ENCODE assay signal across 8 mouse cellular contexts in genomic region chrX:7375322-7375715, GRCm38 (mm10). TPM values are rescaled to one million over a fixed set of nuclear protein-coding genes. Genes with fewer than 3 reads are reported as not detected.
DNase-seq lines count a peak whose midpoint lies in the region; ATAC-seq and TF ChIP-seq lines count a peak whose summit lies in the region.

No protein-coding gene starts in this region.

- H3K9ac ChIP-seq in MEL (ENCODE audit: control insufficient read depth, low read depth, low read length, poor library complexity, severe bottlenecking), result peak overlapping the region; percentile 89
- H3K9ac ChIP-seq in forebrain, postnatal 0 days, result peak overlapping the region; percentile 68

- WGBS in kidney, adult 2 months, result 0% methylated on average over 8 of the region's 40 CpGs
- WGBS in forebrain, postnatal 0 days, result 31% methylated on average over 28 of the region's 40 CpGs

- peak overlapping the region; percentile 21 for H3K27ac ChIP-seq in kidney, adult 2 months (ENCODE audit: insufficient read depth, low read depth, low read length)
- H3K27ac ChIP-seq in MEL (ENCODE audit: control insufficient read depth, low read depth, low read length), result peak overlapping the region; percentile 87
- H3K27ac ChIP-seq in forebrain, postnatal 0 days (ENCODE audit: low read depth, low read length), result peak overlapping the region; percentile 85

- H3K36me3 ChIP-seq in kidney, adult 2 months (ENCODE audit: control insufficient read depth, insufficient read depth, low read length), result no peaks in the 10 kb centered on the region
- peaks cover 0 to 3% of the 10 kb centered on the region in 2 experiments; a peak in 1 of 4 replicates for H3K36me3 ChIP-seq in MEL (ENCODE audit: control insufficient read depth in 1 of 2, insufficient read depth in 2 of 2, low read length in 2 of 2)
- no peaks in the 10 kb centered on the region for H3K36me3 ChIP-seq in forebrain, postnatal 0 days (ENCODE audit: insufficient read depth)

- TF ChIP-seq CTCF in kidney, adult 2 months (conservative IDR thresholded peaks at IDR 0.05; ENCODE audit: insufficient read depth, insufficient read length, low read depth, low read length), result no peak
- no peak for TF ChIP-seq CTCF in MEL (IDR thresholded peaks at IDR 0.05 in 2 of 3, conservative IDR thresholded peaks at IDR 0.05 in 1 of 3; ENCODE audit: control insufficient read depth in 1 of 3, insufficient read depth in 1 of 3, low read depth in 2 of 3, low read length in 3 of 3, poor library complexity in 1 of 3, severe bottlenecking in 1 of 3)
- TF ChIP-seq CTCF in forebrain, postnatal 0 days (IDR thresholded peaks at IDR 0.05; ENCODE audit: low read depth), result no peak

- TF ChIP-seq EP300 in MEL (IDR thresholded peaks at IDR 0.05; ENCODE audit: low read depth in 1 of 2, low read length in 2 of 2), result no peak

- no peak for TF ChIP-seq RAD21 in MEL (IDR thresholded peaks at IDR 0.05; ENCODE audit: low read depth, low read length)

- H3K79me2 ChIP-seq in MEL (ENCODE audit: control insufficient read depth, insufficient read depth, low read length, poor library complexity), result peaks cover 10% of the 10 kb centered on the region; the same call in 1 of the 2 replicates

- H3K4me3 ChIP-seq in kidney, adult 2 months (ENCODE audit: insufficient read depth, low read depth, low read length), result peak overlapping the region; percentile 67
- peak overlapping the region; percentile 77 to 94 for H3K4me3 ChIP-seq in MEL (ENCODE audit: control insufficient read depth in 1 of 2, insufficient read depth in 1 of 2, low read depth in 2 of 2, low read length in 2 of 2)
- peak overlapping the region; percentile 50 for H3K4me3 ChIP-seq in forebrain, postnatal 0 days (ENCODE audit: low read depth, low read length)

- ATAC-seq in forebrain, postnatal 0 days, result peak; percentile 42
- peak; percentile 47 for ATAC-seq in megakaryocyte-erythroid progenitor cell, adult 5-6 weeks (replicated peaks; ENCODE audit: low FRiP score, low TSS enrichment, poor library complexity, severe bottlenecking)
- no peak for ATAC-seq in monocyte, adult 5-6 weeks (replicated peaks; ENCODE audit: insufficient number of reproducible peaks, low FRiP score, low TSS enrichment, poor library complexity, severe bottlenecking)
- no peak for ATAC-seq in megakaryocyte progenitor cell, adult 5-6 weeks (replicated peaks; ENCODE audit: poor library complexity)

- no peak for DNase-seq in kidney, adult 2 months
- no peak for DNase-seq in kidney, postnatal 4 days
- no peak for DNase-seq in MEL (ENCODE audit: low read depth, low spot score)
- no peak for DNase-seq in forebrain, postnatal 0 days
- no peak for DNase-seq in Muller cell, postnatal 12 days (ENCODE audit: inconsistent ontology term)

- peak overlapping the region; percentile 60 for H3K4me2 ChIP-seq in forebrain, postnatal 0 days (ENCODE audit: low read depth)

- no peaks in the 10 kb centered on the region for H3K9me3 ChIP-seq in MEL (replicated peaks; ENCODE audit: insufficient read depth, low read length)
- no peaks in the 10 kb centered on the region for H3K9me3 ChIP-seq in forebrain, postnatal 0 days (ENCODE audit: low read length)

- H3K27me3 ChIP-seq in kidney, adult 2 months (replicated peaks; ENCODE audit: control insufficient read depth, insufficient read depth, low read length), result no peaks in the 10 kb centered on the region
- no peaks in the 10 kb centered on the region for H3K27me3 ChIP-seq in MEL (ENCODE audit: control insufficient read depth in 1 of 2, insufficient read depth in 2 of 2, low read length in 2 of 2)
- H3K27me3 ChIP-seq in forebrain, postnatal 0 days (ENCODE audit: insufficient read depth, low read length), result no peaks in the 10 kb centered on the region

- H3K4me1 ChIP-seq in kidney, adult 2 months (ENCODE audit: control insufficient read depth, insufficient read depth, low read length), result no peaks in the 10 kb centered on the region; the same call in 1 of the 2 replicates
- H3K4me1 ChIP-seq in MEL (ENCODE audit: control insufficient read depth in 1 of 2, insufficient read depth in 2 of 2, low read length in 2 of 2), result peaks cover 4 to 13% of the 10 kb centered on the region in 2 experiments; a peak in 3 of 4 replicates
- H3K4me1 ChIP-seq in forebrain, postnatal 0 days (ENCODE audit: insufficient read depth), result no peaks in the 10 kb centered on the region

- no peak for TF ChIP-seq POLR2A in kidney, adult 2 months (IDR thresholded peaks at IDR 0.05; ENCODE audit: low read depth, low read length)
- TF ChIP-seq POLR2A in MEL (IDR thresholded peaks at IDR 0.05; ENCODE audit: control insufficient read depth in 1 of 2, insufficient read depth in 1 of 2, low read depth in 1 of 2, low read length in 2 of 2, poor library complexity in 1 of 2), result no peak

TF ChIP-seq in MEL, 35 proteins besides CTCF, POLR2A, EP300 and RAD21:
- TF ChIP-seq SIN3A (IDR thresholded peaks at IDR 0.05; ENCODE audit: low read length) (0 out of 2 replicates have a peak, but pooled peaks have one; percentile 3), MXI1 (IDR thresholded peaks at IDR 0.05; ENCODE audit: low read depth, low read length) (no peak)

RNA-seq across cellular contexts. Expression of gene Usp27x, which starts 0.3 kb away (rescaled TPM):
- polyA plus RNA-seq in kidney, adult 2 months (2012; rRNA removed), result 0.88 and 0.90 TPM in 2 replicates
- 2.7 and 3.6 TPM in 2 replicates for total RNA-seq in MEL (2012; rRNA removed)
- 1 to 10 TPM in 1 of 2 experiments, not detected in 1; 3.9 TPM for polyA plus RNA-seq in MEL (2012; ENCODE audit: insufficient read depth in 1 of 2, insufficient read length in 2 of 2, low read depth in 1 of 2, low replicate concordance in 2 of 2, missing spikeins in 1 of 2)
- total RNA-seq in forebrain, postnatal 0 days (2014; rRNA removed), result 11.2 and 14.3 TPM in 2 replicates
- 1.4 and 3.2 TPM in 2 replicates for polyA plus RNA-seq in forebrain, postnatal 0 days (2015; fragmentation: Nextera tagmentation; extraction: Ambion mirVana)
- total RNA-seq in megakaryocyte-erythroid progenitor cell, adult 5-6 weeks (2014; fragmentation: Nextera tagmentation), result 0.22 and 0.48 TPM in 2 replicates
- total RNA-seq in megakaryocyte-erythroid progenitor cell, adult 5-6 weeks (2017), result 0.95 TPM in 1 of 2 replicates, not detected in the other
- 0.49 to 1.9 TPM (median 1.4 TPM) in 3 replicates for total RNA-seq in monocyte, adult 5-6 weeks (2017)
- total RNA-seq in megakaryocyte progenitor cell, adult 5-6 weeks (2015), result 0.37 and 0.52 TPM in 2 replicates
- total RNA-seq in megakaryocyte progenitor cell, adult 5-6 weeks (2017), result 0.41 and 0.46 TPM in 2 replicates

RNA-seq across cellular contexts. Expression of gene Clcn5, which starts 56.2 kb away (rescaled TPM):
- 19.1 and 20.4 TPM in 2 replicates for polyA plus RNA-seq in kidney, adult 2 months (2012; rRNA removed)
- total RNA-seq in MEL (2012; rRNA removed), result 8.1 and 12.4 TPM in 2 replicates
- 10 to 100 TPM in 1 of 2 experiments, not detected in 1; 10.4 TPM for polyA plus RNA-seq in MEL (2012; ENCODE audit: insufficient read depth in 1 of 2, insufficient read length in 2 of 2, low read depth in 1 of 2, low replicate concordance in 2 of 2, missing spikeins in 1 of 2)
- total RNA-seq in forebrain, postnatal 0 days (2014; rRNA removed), result 14.2 and 20.9 TPM in 2 replicates
- 2.6 and 3.9 TPM in 2 replicates for polyA plus RNA-seq in forebrain, postnatal 0 days (2015; fragmentation: Nextera tagmentation; extraction: Ambion mirVana)
- 2.0 and 2.2 TPM in 2 replicates for total RNA-seq in megakaryocyte-erythroid progenitor cell, adult 5-6 weeks (2014; fragmentation: Nextera tagmentation)
- total RNA-seq in megakaryocyte-erythroid progenitor cell, adult 5-6 weeks (2017), result 1.5 and 4.0 TPM in 2 replicates
- 7.4 to 14.2 TPM (median 8.6 TPM) in 3 replicates for total RNA-seq in monocyte, adult 5-6 weeks (2017)
- total RNA-seq in megakaryocyte progenitor cell, adult 5-6 weeks (2015), result 4.4 and 5.4 TPM in 2 replicates
- 5.6 and 7.0 TPM in 2 replicates for total RNA-seq in megakaryocyte progenitor cell, adult 5-6 weeks (2017)

Comparison
In these comparisons a context has a peak if more than half of its experiments do, and no peak if none do; other contexts are left out.
1. H3K27ac ChIP-seq: peak in every context shown above with its lines; median percentile 87 in MEL; 85 in forebrain, postnatal 0 days; 21 in kidney, adult 2 months.
2. ATAC-seq: peak in forebrain, postnatal 0 days (single experiment) and megakaryocyte-erythroid progenitor cell, adult 5-6 weeks (single experiment); none in monocyte, adult 5-6 weeks (single experiment) and megakaryocyte progenitor cell, adult 5-6 weeks (single experiment).
3. Peak in every context shown above with its lines, with median percentiles within 50 percentile points of each other: H3K4me3 ChIP-seq.